Mouse (Mus musculus) erythroblast, embryonic 14.5 days (primary cell): Measurements from ENCODE around the gene Tmem95.

ENCODE experiments used
- GATA1 ChIP-seq: IDR thresholded peaks from 2 replicates; pipeline ENCODE4 v1.6.1; 2012; ENCODE audit warnings: low read length, inconsistent platforms, mixed read lengths
- TAL1 ChIP-seq: IDR thresholded peaks from 3 replicates; pipeline ENCODE4 v1.6.1; 2012; ENCODE audit warnings: low read length, inconsistent platforms, mixed read lengths

DNA sequence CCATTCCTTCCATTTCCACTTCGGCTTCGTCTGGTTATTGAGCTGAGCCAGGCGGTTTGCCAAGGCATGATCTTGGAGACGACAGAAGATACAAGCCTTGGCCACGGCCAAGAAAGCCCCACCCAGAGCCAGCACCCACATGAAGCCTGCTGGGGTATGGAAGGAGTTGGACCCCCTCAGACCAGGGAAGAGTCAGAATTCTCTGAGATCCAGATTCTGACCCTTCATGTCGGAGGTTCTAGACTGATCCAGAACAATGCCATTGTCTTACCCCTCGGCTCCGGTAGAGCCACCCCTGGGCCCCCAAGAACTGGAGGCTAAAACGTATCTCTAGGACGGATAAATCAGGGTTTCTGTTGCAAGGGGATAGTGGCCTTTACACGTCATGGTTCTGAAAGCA lies at the start of gene Tmem95:
- TF ChIP-seq GATA1 = no peak
- TF ChIP-seq TAL1 = no peak
